Mouse (Mus musculus) C2C12 (cell line): ENCODE results near the gene Mettl9. TPM values are rescaled to one million over a fixed set of nuclear protein-coding genes. Genes with fewer than 3 reads are reported as not detected.

ENCODE experiments used
- H3K27me3 ChIP-seq: one replicate; pipeline ENCODE4 v1.6.1; 2011; ENCODE audit not compliant: control insufficient read depth, insufficient read depth, insufficient read length
- H3K36me3 ChIP-seq: one replicate; pipeline ENCODE4 v1.6.1; 2011; ENCODE audit not compliant: control insufficient read depth, insufficient read depth
- H3K4me3 ChIP-seq: one replicate; pipeline ENCODE4 v1.5.1; 2011; ENCODE audit warnings: mild to moderate bottlenecking, control low read depth; ENCODE audit not compliant: poor library complexity, insufficient read depth, severe bottlenecking
- H3K79me2 ChIP-seq: one replicate; pipeline ENCODE4 v1.6.1; 2011; ENCODE audit not compliant: control insufficient read depth, insufficient read depth
- H3K79me3 ChIP-seq: one replicate; pipeline ENCODE4 v1.6.1; 2011; ENCODE audit warnings: low read depth, control low read depth
- H3ac ChIP-seq: one replicate; pipeline ENCODE3; 2011; ENCODE audit warnings: low read depth; ENCODE audit not compliant: control insufficient read depth, insufficient read length
- CEBPB ChIP-seq: IDR thresholded peaks from one replicate; pipeline ENCODE4 v1.6.1; 2011; ENCODE audit warnings: low read depth, mild to moderate bottlenecking, control low read depth, moderate library complexity
- CTCF ChIP-seq: IDR thresholded peaks from one replicate; pipeline ENCODE4 v1.5.1; 2011; ENCODE audit not compliant: control insufficient read depth, insufficient read depth, insufficient read length
- FOSL1 ChIP-seq: IDR thresholded peaks from one replicate; pipeline ENCODE4 v1.8.0; 2011; ENCODE audit warnings: mild to moderate bottlenecking, low read length; ENCODE audit not compliant: poor library complexity, insufficient read depth, severe bottlenecking
- MAX ChIP-seq: IDR thresholded peaks from one replicate; pipeline ENCODE4 v1.6.1; 2011; ENCODE audit warnings: mild to moderate bottlenecking, control low read depth
- MYOD1 ChIP-seq: IDR thresholded peaks from one replicate; pipeline ENCODE4 v1.6.1; 2011; ENCODE audit warnings: low read depth; ENCODE audit not compliant: control insufficient read depth, insufficient read length
- MYOG ChIP-seq: IDR thresholded peaks from one replicate; pipeline ENCODE4 v1.6.1; 2011; ENCODE audit not compliant: control insufficient read depth, insufficient read length; ENCODE audit errors: extremely low read depth
- USF1 ChIP-seq: IDR thresholded peaks from one replicate; pipeline ENCODE4 v1.6.1; 2011; ENCODE audit warnings: low read depth, mild to moderate bottlenecking, control low read depth, moderate library complexity
- polyA plus RNA-seq: library from polyadenylated mRNA; unstranded; fragments of >200 nt; fragmentation: generic; extraction: Trizol; gene quantifications from one replicate; pipeline ENCODE4 v1.2.1, GENCODE M21; 2012; ENCODE audit warnings: missing spikeins

Gene Mettl9
- polyA plus RNA-seq, 1 experiment = 50.0 TPM

GRCm38 (mm10) chr7:121053071-121053470 lies 18.8 kb downstream of the Mettl9 start:
- no peaks in the 10 kb centered on the region for H3K27me3 ChIP-seq
- H3ac ChIP-seq = no peak overlapping the region
- TF ChIP-seq MYOD1 = no peak
- no peak for TF ChIP-seq CTCF
- TF ChIP-seq FOSL1 = no peak
- TF ChIP-seq MAX = no peak
- H3K79me3 ChIP-seq = peaks cover 7% of the 10 kb centered on the region
- peaks cover 12% of the 10 kb centered on the region for H3K79me2 ChIP-seq
- no peak overlapping the region for H3K4me3 ChIP-seq
- H3K36me3 ChIP-seq = peaks cover 27% of the 10 kb centered on the region

- peaks cover 2% of the 10 kb centered on the region for H3K79me3 ChIP-seq
- no peaks in the 10 kb centered on the region for H3K27me3 ChIP-seq
- TF ChIP-seq CTCF = no peak
- TF ChIP-seq MYOD1 = no peak
- TF ChIP-seq MAX = no peak
- TF ChIP-seq MYOG = no peak
- no peak for TF ChIP-seq CEBPB
- no peak for TF ChIP-seq FOSL1
- TF ChIP-seq USF1 = no peak
- H3K36me3 ChIP-seq = peaks cover 16% of the 10 kb centered on the region
- no peak overlapping the region for H3K4me3 ChIP-seq
- peaks cover 11% of the 10 kb centered on the region for H3K79me2 ChIP-seq
- H3ac ChIP-seq = no peak overlapping the region
Observed at GRCm38 (mm10) chr7:121059477-121060218, 25.4 kb downstream of the Mettl9 start.

- Histone ChIP-seq H3K36me3 (peaks cover 14% of the 10 kb centered on the region), H3K79me3 (peaks cover 2% of the 10 kb centered on the region), H3K4me3 (no peak overlapping the region), H3ac (no peak overlapping the region), H3K79me2 (peaks cover 11% of the 10 kb centered on the region), H3K27me3 (no peaks in the 10 kb centered on the region)
- no peak for TF ChIP-seq MAX
- no peak for TF ChIP-seq USF1
- no peak for TF ChIP-seq FOSL1
- no peak for TF ChIP-seq CEBPB
- no peak for TF ChIP-seq MYOG
Observed at GRCm38 (mm10) chr7:121064309-121064708, 30.1 kb downstream of the Mettl9 start.

GRCm38 (mm10) chr7:121071276-121071675 lies 37.0 kb downstream of the Mettl9 start:
- H3K79me3 ChIP-seq = no peaks in the 10 kb centered on the region
- no peaks in the 10 kb centered on the region for H3K79me2 ChIP-seq
- TF ChIP-seq CTCF (no peak), MAX (no peak), MYOD1 (no peak), FOSL1 (no peak), USF1 (no peak), MYOG (no peak), CEBPB (no peak)
- no peak overlapping the region for H3K4me3 ChIP-seq
- H3ac ChIP-seq = no peak overlapping the region
- H3K36me3 ChIP-seq = peaks cover 5% of the 10 kb centered on the region
- no peaks in the 10 kb centered on the region for H3K27me3 ChIP-seq

GRCm38 (mm10) chr7:121072506-121072905 lies 38.3 kb downstream of the Mettl9 start:
- no peaks in the 10 kb centered on the region for H3K27me3 ChIP-seq
- no peak for TF ChIP-seq CTCF
- H3K36me3 ChIP-seq = peaks cover 5% of the 10 kb centered on the region
- no peaks in the 10 kb centered on the region for H3K79me3 ChIP-seq
- H3K79me2 ChIP-seq = no peaks in the 10 kb centered on the region
- no peak overlapping the region for H3K4me3 ChIP-seq
- H3ac ChIP-seq = no peak overlapping the region

- Histone ChIP-seq H3K4me3 (no peak within 1 kb of the TSS), H3K27me3 (no peaks in the 10 kb centered on the region), H3K36me3 (no peaks in the 10 kb centered on the region), H3ac (no peak within 1 kb of the TSS), H3K79me2 (no peaks in the 10 kb centered on the region), H3K79me3 (no peaks in the 10 kb centered on the region)
- TF ChIP-seq FOSL1 = no peak
- TF ChIP-seq CEBPB = no peak
- no peak for TF ChIP-seq MAX
- no peak for TF ChIP-seq MYOG
- TF ChIP-seq USF1 = no peak
- no peak for TF ChIP-seq CTCF
- no peak for TF ChIP-seq MYOD1
Observed at GRCm38 (mm10) chr7:121074281-121074680, 40.0 kb downstream of the Mettl9 start, which contains the start of gene Igsf6. Igsf6 (minus strand) TSS chr7:121074572.
